Mouse (Mus musculus): ENCODE results near the gene Etnk2.

Etnk2 gene

GRCm38 (mm10) chr1:133417113-133417512, 53.7 kb downstream of the Etnk2 start:
- DNase-seq (ENCODE audit: low spot score), result no peak

- DNase-seq (ENCODE audit: low spot score), result no peak
These were observed 54.2 kb downstream of the Etnk2 start for GRCm38 (mm10) chr1:133417539-133417938.

- DNase-seq (ENCODE audit: low spot score), result peak; percentile 14
These were observed 54.9 kb downstream of the Etnk2 start for GRCm38 (mm10) chr1:133418164-133418800.

- no peak for DNase-seq (ENCODE audit: low spot score)
These were observed 55.9 kb downstream of the Etnk2 start for GRCm38 (mm10) chr1:133419178-133419834.

GRCm38 (mm10) chr1:133420491-133420890, 57.1 kb downstream of the Etnk2 start:
- no peak for DNase-seq (ENCODE audit: low spot score)

GRCm38 (mm10) chr1:133421061-133421460, 57.7 kb downstream of the Etnk2 start:
- no peak for DNase-seq (ENCODE audit: low spot score)

GRCm38 (mm10) chr1:133421975-133422570, 58.7 kb downstream of the Etnk2 start:
- DNase-seq (ENCODE audit: low spot score), result no peak

- no peak for DNase-seq (ENCODE audit: low spot score)
These were observed 59.3 kb downstream of the Etnk2 start for GRCm38 (mm10) chr1:133422615-133423161.

- DNase-seq (ENCODE audit: low spot score), result no peak
These were observed 59.8 kb downstream of the Etnk2 start for GRCm38 (mm10) chr1:133423166-133423542.

GRCm38 (mm10) chr1:133423543-133424480, 60.4 kb downstream of the Etnk2 start, which contains the start of gene Sox13:
Gene Sox13, minus strand, starts transcription at chr1:133424377.
- DNase-seq (ENCODE audit: low spot score), result no peak

GRCm38 (mm10) chr1:133424547-133425140, 61.3 kb downstream of the Etnk2 start:
- no peak for DNase-seq (ENCODE audit: low spot score)
